Mouse (Mus musculus): ENCODE data around the gene Sox11.

The Sox11 gene

DNA sequence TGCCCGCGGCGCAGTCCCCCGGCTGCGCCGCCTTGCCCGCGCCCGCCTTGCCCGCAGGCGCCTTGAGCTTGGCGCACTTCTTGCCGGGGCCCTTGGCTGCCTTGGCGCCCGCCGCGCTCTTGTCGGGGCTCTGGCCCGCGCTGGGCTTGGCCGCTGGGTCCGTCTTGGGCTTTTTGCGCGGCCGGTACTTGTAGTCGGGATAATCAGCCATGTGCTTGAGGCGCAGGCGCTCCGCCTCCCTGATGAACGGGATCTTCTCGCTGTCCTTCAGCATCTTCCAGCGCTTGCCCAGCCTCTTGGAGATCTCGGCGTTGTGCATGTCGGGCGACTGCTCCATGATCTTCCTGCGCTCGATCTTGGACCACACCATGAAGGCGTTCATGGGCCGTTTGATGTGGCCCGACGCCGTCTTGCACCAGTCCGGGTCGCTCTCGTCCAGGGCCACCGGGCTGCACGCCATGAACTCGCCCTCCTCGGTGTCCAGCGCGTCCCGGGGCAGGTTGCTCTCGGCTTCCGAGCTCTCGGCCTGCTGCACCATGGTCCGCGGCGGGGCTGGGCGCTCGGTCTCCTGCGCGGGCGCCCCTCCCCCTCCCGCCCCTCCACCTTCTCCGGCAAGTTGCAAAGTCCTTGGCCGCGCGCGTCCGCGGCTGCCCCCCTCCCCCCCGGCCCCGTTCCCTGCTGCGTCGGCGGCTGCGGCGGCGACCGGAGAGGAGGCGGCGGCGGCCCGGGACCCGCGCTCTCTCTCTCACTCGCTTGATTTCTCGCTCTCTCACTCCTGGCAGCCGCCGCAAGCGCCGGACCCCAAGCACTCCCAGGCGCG is at the start of gene Sox11:
TSS of gene Sox11 (minus strand) at position 704 of the 820 bp plus-strand sequence.
- in situ Hi-C loops (cut with MboI), result no loop called here

GRCm38 (mm10) chr12:27391652-27392305 is 49.4 kb upstream of the Sox11 start:
- in situ Hi-C loops (cut with MboI), result no loop called here

GRCm38 (mm10) chr12:27390439-27390838 is 48.1 kb upstream of the Sox11 start:
- in situ Hi-C loops (cut with MboI), result no loop called here

DNA sequence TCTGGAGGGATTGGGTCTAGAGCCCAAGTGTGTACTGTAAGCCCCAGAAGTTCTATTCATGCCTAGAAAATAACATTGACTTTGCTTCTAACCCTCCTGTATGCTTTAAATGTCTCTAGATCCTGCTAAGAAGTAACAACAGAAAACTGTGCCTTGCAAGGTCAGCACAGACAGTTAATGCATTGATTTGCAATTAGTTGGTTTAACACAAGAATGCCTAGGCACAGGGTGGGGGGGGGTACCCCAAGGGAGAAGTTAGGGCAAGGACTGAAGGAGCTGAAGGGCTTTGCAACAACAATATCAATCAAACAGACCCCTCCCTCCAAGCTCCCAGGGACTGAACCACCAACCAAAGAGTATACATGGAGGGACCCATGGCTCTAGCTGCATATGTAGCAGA is 47.1 kb upstream of the Sox11 start:
- in situ Hi-C loops (cut with MboI), result no loop called here

DNA sequence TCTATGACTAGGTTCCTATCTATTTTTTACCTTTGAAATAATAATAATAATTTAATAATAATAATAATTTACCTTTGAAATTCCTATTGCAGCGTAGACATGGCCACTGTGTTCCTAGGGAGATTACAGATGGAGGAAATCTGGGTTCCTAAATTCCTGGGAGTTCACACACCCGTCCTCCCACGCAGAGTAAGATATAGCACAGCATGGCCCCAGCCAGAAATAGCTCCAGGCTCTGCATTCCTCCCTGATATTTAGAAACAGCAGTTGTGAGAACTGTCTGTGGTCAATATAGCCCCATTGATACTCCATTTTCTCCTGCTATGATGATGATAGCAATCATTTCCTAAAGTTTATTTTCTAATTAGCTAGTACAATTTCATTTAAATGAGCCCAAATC is 30.1 kb upstream of the Sox11 start:
- in situ Hi-C loops (cut with MboI), result no loop called here

GRCm38 (mm10) chr12:27370756-27371155 is 28.4 kb upstream of the Sox11 start:
- in situ Hi-C loops (cut with MboI), result no loop called here

GRCm38 (mm10) chr12:27367476-27367875 is 25.1 kb upstream of the Sox11 start:
- in situ Hi-C loops (cut with MboI), result no loop called here

GRCm38 (mm10) chr12:27363840-27364640 is 21.7 kb upstream of the Sox11 start:
- in situ Hi-C loops (cut with MboI), result no loop called here

DNA sequence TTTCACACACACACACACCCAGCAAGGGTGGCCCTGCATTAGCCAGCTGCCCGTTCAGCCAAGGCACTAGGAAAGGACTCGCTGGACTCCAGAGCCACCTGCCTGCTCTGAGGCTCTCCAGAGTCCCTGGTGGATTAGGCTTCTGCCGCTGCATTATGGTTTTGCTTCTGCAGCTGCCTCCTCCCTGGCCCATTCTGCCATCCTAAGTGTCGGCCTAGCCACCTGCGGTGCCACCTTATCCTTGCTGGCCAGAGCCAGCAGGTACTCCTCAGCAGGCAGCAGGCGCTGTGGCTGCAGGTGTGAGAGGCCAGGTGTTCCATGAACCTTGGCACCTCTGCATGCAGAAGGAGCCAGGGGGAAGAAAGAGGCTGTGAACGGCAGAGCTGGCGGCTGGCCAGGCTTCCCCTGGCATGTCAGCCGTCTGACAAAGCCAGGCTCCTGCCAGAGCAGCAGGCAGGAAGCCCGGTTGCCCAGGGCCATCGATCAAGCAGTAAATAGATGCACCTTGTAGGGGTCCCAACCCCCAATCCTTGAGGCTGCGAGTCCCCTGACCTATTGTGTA is 14.8 kb upstream of the Sox11 start:
- in situ Hi-C loops (cut with MboI), result no loop called here

GRCm38 (mm10) chr12:27356571-27356970 is 14.2 kb upstream of the Sox11 start:
- in situ Hi-C loops (cut with MboI), result no loop called here

DNA sequence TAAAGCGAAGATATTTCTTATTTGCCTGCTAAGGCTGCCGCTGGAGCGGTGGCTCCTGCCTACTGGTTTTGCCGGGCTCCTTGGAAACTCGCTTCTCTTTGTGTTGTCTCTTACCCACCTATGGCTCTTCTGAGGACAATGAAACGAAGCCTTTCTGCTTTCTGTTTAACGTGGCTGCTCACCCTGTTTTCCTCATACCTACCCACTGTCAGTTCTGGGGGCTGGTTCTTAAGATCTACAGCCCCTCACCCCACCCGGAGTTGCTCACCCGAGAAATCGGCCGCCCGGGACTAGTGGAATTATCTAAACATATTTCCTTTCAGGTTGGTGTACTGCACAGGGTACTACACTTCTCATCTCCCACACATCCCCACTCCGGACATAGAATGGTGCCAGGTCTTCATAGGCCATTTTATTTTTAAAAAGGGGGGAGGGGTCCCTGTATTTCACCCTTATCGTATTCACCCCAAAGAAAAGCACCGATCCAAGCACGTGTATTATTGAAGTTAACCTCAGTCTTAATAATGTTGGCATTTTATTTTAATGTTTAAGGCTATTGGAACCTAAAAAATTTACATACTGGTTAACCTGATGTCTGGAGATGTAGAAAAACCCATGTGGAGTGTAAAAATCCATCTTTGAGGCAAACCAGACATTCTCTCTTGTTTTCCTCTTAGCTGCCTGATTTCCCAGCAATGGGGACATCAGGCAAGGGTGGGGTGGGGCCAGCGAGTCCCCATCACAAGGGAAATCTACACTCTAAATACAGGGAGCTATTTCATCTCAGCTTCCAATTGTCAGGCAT is 1.4 kb upstream of the Sox11 start:
- in situ Hi-C loops (cut with MboI), result no loop called here

DNA sequence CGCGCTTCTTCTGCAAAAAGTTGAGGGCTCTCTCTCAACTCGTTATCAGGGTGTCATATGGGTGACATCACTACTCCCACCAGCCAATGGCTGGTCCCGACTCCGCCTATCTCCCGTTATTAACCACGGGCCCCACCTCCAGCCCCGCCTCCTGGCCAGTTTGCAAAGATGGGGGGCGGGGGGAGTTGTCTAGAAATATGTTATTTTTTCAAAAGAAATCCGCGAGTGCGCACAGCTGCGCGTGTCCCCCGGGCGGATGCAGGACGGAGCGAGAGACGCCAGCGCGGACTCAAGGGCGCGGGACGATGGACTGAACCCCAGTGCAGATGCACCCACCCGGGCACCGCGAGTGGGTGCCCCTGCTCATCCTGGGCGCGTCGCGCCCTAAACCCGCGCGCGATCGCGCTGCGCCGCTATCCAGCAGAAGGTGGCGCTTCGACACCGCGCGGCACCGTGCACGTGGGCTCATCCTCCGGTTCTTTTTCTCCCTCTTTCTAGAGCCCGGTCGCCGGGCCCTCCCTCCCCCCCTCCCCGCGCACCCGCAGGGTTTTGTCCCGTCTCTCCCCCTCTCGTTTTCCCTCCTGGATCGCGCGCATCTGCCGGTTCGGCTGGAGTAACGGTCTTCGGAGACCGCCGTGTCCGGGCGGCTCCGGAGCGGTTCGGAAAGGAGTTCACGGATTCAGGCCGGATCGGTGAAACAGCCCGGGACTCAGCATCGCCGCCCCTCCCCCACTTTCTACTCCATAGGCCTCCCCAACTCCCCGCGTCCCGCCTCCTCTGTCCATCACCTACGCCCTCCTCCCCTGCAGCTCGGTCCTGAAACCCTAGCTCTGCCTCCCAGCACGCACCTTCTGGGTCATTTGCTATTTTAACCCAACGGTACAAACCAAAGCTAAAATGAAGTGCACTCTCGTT is 574 bp upstream of the Sox11 start:
- in situ Hi-C loops (cut with MboI), result no loop called here

DNA sequence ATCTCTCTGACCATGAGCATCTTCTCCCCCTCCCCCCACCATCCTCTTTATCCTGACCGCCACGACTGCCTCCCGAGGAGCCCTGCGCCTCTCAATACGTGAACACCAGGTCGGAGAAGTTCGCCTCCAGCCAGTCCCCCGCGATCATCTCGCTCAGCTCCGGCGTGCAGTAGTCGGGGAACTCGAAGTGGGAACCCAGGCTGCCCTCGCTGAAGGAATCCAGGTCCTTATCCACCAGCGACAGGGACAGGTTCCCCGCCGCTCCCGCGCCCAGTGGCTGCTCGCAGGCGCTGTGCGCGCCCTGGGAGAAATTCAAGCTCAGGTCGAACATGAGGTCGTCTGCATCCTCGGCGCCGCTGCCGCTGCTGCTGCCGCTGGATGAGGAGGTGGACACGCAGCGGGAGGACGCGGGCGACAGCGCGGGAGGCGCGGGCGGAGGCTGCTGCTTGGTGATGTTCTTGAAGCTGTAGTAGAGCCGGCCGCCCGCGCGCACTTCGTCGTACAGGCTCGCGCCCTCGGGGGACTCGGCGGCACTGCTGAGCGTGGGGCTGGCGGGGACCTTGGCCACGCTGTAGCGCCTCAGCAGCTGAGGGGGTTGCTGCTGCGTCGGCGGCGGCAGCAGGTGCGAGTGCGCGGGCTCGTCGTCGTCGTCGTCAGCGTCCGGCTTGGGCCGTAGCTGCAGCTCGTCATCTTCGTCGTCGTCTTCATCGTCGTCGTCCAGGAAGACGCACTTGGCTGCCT is 1.1 kb downstream of the Sox11 start:
- in situ Hi-C loops (cut with MboI), result no loop called here

DNA sequence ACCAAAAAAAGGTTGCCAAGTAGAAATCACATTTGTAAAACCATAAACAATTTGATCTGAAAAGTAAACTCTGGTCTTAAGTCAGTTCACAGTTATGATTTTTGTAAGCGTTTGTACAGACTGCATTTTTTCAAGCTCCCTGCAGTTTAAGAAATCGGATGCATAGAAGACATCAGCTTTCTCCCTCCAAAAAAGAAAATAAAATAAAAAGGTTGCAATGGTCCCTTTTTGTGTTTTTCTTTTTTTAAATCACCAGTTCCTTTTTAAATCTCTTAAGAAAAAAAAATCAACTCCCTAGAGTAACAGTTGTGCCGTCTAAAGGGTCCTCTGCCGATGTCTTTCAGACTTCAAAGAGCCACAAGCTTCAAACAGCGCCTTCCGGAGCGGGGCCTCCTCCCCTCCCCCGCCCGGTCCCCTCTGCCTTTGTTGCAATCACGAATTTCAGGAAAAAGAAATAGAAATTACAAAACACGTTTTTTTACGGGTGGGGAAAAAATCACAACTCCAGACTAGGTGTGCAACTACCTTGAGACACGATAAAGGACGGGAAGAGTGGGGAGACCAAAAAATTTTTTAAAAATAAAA is 1.8 kb downstream of the Sox11 start:
- in situ Hi-C loops (cut with MboI), result no loop called here

DNA sequence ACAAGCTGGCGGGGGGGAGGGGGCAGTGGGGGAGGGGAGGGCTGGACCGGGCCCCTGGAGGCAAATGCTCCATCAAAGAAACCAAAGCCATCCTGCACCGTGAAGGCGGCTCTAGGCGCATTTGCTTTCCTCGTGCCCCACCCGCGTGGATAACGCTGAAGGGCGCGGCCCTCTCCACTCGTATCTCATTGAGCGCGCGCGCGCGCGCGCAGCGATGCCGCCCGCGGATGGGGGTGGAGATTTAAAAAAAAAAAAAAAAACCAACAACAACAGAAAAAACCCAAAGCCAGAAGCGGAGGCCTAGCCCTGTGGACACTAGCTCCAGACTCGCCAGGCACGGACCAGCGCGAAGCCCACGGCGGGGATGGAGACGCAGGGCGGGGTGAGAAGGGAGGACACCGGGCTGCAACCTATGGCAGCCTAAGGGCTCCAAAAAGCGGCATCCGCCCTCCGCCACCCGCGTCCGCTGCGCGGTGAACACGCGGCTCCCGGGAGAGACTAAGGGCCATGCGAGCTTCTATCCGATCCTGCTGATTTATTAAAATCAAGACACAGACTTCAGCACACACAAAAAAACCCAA is 3.1 kb downstream of the Sox11 start:
- in situ Hi-C loops (cut with MboI), result no loop called here

GRCm38 (mm10) chr12:27338721-27339170 is 3.6 kb downstream of the Sox11 start:
- in situ Hi-C loops (cut with MboI), result no loop called here

DNA sequence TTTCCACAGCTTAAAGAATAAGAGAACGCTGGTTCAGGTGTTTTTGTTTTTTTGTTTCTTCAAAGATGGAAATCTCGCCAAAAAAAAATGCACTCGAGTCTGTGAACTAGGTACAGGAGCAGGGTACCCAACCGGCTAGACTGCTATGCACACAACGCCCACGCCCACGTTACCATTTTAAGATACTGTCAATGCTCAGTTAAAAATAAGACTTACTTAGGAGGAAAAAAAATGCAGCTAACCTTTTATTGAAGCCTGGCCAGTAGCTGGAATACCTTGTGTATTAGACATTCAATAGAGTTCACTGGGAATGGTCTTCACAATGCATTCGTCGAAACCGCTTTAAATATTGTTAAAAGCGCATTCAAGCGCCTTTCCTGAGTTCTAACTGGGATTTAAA is 4.3 kb downstream of the Sox11 start:
- in situ Hi-C loops (cut with MboI), result no loop called here

GRCm38 (mm10) chr12:27337482-27337881 is 4.9 kb downstream of the Sox11 start:
- in situ Hi-C loops (cut with MboI), result no loop called here

- in situ Hi-C loops (cut with MboI), result no loop called here
Observed at GRCm38 (mm10) chr12:27336801-27337200, 5.6 kb downstream of the Sox11 start.
